Mouse (Mus musculus) kidney, adult 2 months (tissue): ENCODE data around the gene Rps6. TPM values are rescaled to one million over a fixed set of nuclear protein-coding genes. Genes with fewer than 3 reads are reported as not detected.
"Not testable (repeated sequence)": the region's sequence is repeated elsewhere in the genome, so short reads cannot be mapped to it uniquely, and the experiment has no call there.

Source experiments
- DNase-seq: peaks from one replicate; pipeline ENCODE4 v3.0.0; 2021
- H3K27ac ChIP-seq: fragments of 200-500 bp; 2 replicates; pipeline ENCODE4 v1.5.1; 2012; ENCODE audit warnings: low read depth, low read length, control low read depth, inconsistent platforms; ENCODE audit not compliant: insufficient read depth
- H3K27me3 ChIP-seq: fragments of 200-500 bp; replicated peaks from 2 replicates; pipeline ENCODE4 v1.6.1; 2012; ENCODE audit warnings: mild to moderate bottlenecking, moderate library complexity, low read length, inconsistent platforms; ENCODE audit not compliant: control insufficient read depth, insufficient read depth
- H3K36me3 ChIP-seq: fragments of 200-500 bp; 2 replicates; pipeline ENCODE4 v1.6.1; 2012; ENCODE audit warnings: mild to moderate bottlenecking, moderate library complexity, low read length, inconsistent platforms; ENCODE audit not compliant: control insufficient read depth, insufficient read depth
- H3K4me1 ChIP-seq: fragments of 200-500 bp; 2 replicates; pipeline ENCODE4 v1.6.1; 2011; ENCODE audit warnings: low read length; ENCODE audit not compliant: control insufficient read depth, insufficient read depth
- H3K4me3 ChIP-seq: fragments of 200-500 bp; 2 replicates; pipeline ENCODE4 v1.5.1; 2011; ENCODE audit warnings: mild to moderate bottlenecking, low read depth, low read length, control low read depth; ENCODE audit not compliant: insufficient read depth
- CTCF ChIP-seq: fragments of 200-500 bp; conservative IDR thresholded peaks from 2 replicates; pipeline ENCODE4 v1.5.1; 2011; ENCODE audit warnings: low read depth, mild to moderate bottlenecking, control low read depth, low read length, moderate library complexity, mixed read lengths; ENCODE audit not compliant: insufficient read depth, insufficient read length
- POLR2A ChIP-seq: fragments of 200-500 bp; IDR thresholded peaks from one replicate; pipeline ENCODE4 v1.6.1; 2011; ENCODE audit warnings: low read depth, low read length, control low read depth
- WGBS: fragments of 180-500 bp; shearing (Covaris S2); methylation state at CpG from one replicate; pipeline ENCODE4 v1.1.7; 2018; 5-methylcytosine and 5-hydroxymethylcytosine counted together
- polyA plus RNA-seq: library from polyadenylated mRNA; depleted of rRNA; stranded (reverse); fragments of >200 nt; gene quantifications from 2 replicates; pipeline ENCODE4 v1.2.3, GENCODE M21; 2012

Gene Rps6
- polyA plus RNA-seq, 1 experiment, result 521 TPM

DNA sequence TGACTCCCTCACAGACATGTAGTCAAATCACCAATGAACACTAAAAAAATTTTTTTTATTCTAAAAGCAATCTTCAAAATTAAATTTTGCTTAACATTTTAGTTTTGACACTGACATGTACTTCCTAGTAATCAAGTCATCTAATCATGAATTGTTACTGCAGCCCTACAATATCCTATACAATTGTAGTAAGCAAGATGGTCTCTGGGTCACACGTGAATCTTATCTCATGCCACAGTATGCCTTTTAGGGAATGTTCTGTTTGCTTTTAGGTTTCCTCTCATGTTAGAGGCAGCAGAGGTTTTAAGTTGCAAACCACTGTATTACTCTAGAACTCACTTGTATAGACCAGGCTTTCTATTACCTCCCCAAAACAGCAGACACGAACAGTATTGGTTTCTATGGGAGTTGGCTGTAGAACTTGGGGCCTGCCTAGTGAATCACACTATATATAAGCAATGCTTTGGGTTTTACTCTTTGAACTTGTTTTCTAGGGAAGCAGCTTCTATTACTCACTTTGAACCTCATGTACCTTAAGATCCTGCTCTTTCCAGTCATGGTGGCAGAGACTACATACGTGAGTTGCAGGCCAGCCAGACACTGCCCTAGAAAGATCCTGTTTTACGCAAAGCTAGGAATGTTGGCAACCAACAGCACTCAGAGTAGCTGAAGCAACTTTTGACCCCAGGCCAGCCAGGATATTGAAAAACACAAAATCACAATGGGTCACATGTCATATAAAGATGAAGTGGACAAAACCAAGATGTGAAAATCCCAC, 4.2 kb downstream of the Rps6 start:
- H3K36me3 ChIP-seq, result peaks cover 12% of the 10 kb centered on the region
- H3K4me1 ChIP-seq, result peaks cover 3% of the 10 kb centered on the region; the same call in 1 of the 2 replicates
- no peaks in the 10 kb centered on the region for H3K27me3 ChIP-seq
- WGBS, result 62% methylated on average over 4 of the region's 4 CpGs
- peak; percentile 35 for DNase-seq
- TF ChIP-seq POLR2A (no peak), CTCF (no peak)
- no peak overlapping the region for H3K27ac ChIP-seq
- no peak overlapping the region for H3K4me3 ChIP-seq

DNA sequence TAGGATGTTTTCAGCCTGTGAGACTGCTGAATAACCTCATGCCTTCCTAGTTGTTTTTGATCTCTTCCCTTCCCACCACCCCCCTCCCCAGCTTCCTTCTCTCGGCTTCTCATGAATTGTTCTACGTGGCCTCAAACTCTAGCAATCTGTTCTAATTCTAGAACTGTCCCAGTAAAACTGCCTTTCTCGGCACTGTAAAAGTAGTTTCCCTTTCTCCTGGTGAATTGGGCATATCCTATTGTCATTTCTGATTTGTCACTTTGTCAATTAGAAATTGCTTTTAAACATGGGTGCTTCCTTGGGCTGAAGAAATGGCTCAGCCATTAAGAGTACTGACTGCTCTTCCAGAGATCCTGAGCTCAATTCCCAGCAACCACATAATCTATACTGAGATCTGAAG, 5.2 kb downstream of the Rps6 start:
- Histone ChIP-seq H3K4me1 (peaks cover 3% of the 10 kb centered on the region; the same call in 1 of the 2 replicates), H3K27me3 (no peaks in the 10 kb centered on the region), H3K4me3 (no peak overlapping the region), H3K27ac (no peak overlapping the region), H3K36me3 (peaks cover 13% of the 10 kb centered on the region)
- no peak for TF ChIP-seq CTCF
- 62% methylated on average over 3 of the region's 3 CpGs for WGBS
- DNase-seq, result no peak

DNA sequence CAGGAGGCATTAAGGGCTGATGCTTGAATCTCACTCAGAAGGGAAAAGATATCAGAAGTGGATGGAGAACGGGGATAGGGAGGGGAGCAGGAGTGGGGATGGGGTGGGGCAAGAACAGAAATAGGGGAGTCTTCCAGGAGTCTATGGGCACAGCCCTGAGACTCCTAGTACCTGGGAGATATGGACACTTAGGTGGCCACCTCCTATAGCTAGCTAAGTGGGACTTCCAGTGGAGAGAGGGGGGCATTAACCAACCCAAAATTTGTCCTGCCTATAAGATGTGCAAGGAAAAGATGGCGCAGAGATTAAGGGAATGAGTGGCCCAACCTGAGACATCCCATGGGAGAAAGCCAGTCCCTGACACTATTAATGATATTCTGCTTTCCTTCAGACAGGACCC, 5.9 kb downstream of the Rps6 start:
- H3K27ac ChIP-seq, result no peak overlapping the region

GRCm38 (mm10) chr4:86847246-86847645, 10.0 kb downstream of the Rps6 start:
- no peak for DNase-seq
- H3K27ac ChIP-seq, result no peak overlapping the region
- H3K4me1 ChIP-seq, result no peaks in the 10 kb centered on the region
- 78% methylated on average over 2 of the region's 2 CpGs for whole genome bisulfite sequencing
- H3K27me3 ChIP-seq, result no peaks in the 10 kb centered on the region
- no peak overlapping the region for H3K4me3 ChIP-seq
- TF ChIP-seq POLR2A (no peak), CTCF (no peak)
- H3K36me3 ChIP-seq, result peaks cover 1% of the 10 kb centered on the region; the same call in 1 of the 2 replicates

More for the DNA sequence above, 5.9 kb downstream of the Rps6 start:
- TF ChIP-seq CTCF, result no peak
- TF ChIP-seq POLR2A, result no peak
- Histone ChIP-seq H3K27me3 (no peaks in the 10 kb centered on the region), H3K36me3 (peaks cover 13% of the 10 kb centered on the region), H3K4me3 (no peak overlapping the region), H3K4me1 (peaks cover 3% of the 10 kb centered on the region; the same call in 1 of the 2 replicates)
- no peak for DNase-seq
- 88% methylated on average over 2 of the region's 2 CpGs for WGBS

DNA sequence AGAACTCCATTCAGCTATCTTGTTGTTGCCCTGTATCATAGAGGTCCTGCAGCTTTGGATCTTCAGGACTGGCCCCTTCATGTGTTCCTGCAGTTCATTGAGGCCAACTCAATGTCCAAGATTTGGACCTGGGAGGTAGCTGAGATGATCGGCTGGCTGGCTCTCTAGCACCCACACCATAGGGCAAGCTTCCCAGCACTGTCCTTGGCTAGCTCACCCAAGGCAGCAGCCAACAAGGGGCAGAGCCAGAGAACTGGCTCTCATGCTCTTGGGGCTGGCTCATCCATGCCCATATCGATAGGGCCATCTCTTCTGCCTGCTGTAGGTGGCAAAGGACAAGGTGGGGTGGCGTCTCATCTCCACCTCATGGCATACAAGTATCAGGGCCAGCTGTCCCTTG, 11.8 kb downstream of the Rps6 start:
- WGBS, result 96% methylated on average over 3 of the region's 3 CpGs
- TF ChIP-seq CTCF, result no peak
- TF ChIP-seq POLR2A, result no peak
- H3K36me3 ChIP-seq, result peaks cover 1% of the 10 kb centered on the region; the same call in 1 of the 2 replicates
- no peaks in the 10 kb centered on the region for H3K4me1 ChIP-seq
- no peak overlapping the region for H3K27ac ChIP-seq
- DNase-seq, result no peak
- no peaks in the 10 kb centered on the region for H3K27me3 ChIP-seq
- H3K4me3 ChIP-seq, result no peak overlapping the region

DNA sequence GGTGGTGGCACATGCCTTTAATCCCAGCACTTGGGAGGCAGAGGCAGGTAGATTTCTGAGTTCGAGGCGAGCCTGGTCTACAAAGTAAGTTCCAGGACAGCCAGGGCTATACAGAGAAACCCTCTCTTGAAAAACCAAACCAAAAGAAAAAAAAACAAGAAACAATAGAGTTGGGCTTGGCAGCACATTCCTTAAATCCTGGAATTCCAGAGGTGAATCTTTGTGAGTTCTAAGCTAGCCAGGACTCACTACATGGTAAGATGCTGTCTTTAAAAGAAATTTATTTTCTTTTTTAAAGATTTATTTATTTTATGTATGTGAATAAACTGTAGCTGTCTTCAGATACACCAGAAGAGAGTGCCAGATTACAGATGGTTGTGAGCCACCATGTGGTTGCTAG, 16.1 kb downstream of the Rps6 start:
- not testable (repeated sequence) for H3K27ac ChIP-seq, H3K27me3 ChIP-seq, H3K36me3 ChIP-seq, H3K4me1 ChIP-seq, DNase-seq, H3K4me3 ChIP-seq
- WGBS, result 98% methylated on average over 2 of the region's 2 CpGs

DNA sequence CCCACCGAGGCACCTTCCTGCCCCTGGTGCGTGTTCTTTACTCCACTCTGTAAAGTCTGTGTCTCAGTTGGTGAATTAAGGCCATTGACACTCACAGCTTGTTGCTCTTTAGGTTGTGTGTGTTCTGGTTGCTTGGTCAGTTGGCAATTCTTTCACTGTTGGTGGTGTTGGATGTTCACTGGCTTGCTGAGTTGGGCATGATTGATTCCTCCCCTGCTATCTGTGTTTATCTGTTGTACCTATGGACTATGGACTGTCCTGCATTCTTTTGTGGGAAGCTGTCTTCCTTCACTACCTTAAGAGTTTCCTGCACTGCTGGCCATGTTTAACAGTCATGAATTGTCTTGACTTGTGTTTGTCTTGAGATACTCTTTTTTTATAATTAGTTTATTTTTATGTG, 25.3 kb downstream of the Rps6 start:
- WGBS, result 89% methylated on average over 2 of the region's 2 CpGs
- TF ChIP-seq CTCF, result no peak
- no peak for TF ChIP-seq POLR2A
- H3K4me3 ChIP-seq, result no peak overlapping the region
- peaks cover 4% of the 10 kb centered on the region for H3K36me3 ChIP-seq
- no peak overlapping the region for H3K27ac ChIP-seq
- DNase-seq, result no peak
- no peaks in the 10 kb centered on the region for H3K27me3 ChIP-seq
- H3K4me1 ChIP-seq, result no peaks in the 10 kb centered on the region
